Mouse (Mus musculus) bone marrow macrophage, adult 2 months (primary cell): ENCODE measurements around the gene Atp6v0d1. TPM values are rescaled to one million over a fixed set of nuclear protein-coding genes. Genes with fewer than 3 reads are reported as not detected.
A peak's percentile ranks its signal among the peaks of the same experiment; 100 is the strongest.

Experiments used
- H3K27ac ChIP-seq: 2 replicates; pipeline ENCODE4 v1.5.1; 2012; ENCODE audit warnings: low read depth, low read length; ENCODE audit not compliant: insufficient read depth
- H3K4me1 ChIP-seq: 2 replicates; pipeline ENCODE4 v1.6.1; 2012; ENCODE audit warnings: low read length; ENCODE audit not compliant: control insufficient read depth, insufficient read depth
- H3K4me3 ChIP-seq: 2 replicates; pipeline ENCODE4 v1.5.1; 2012; ENCODE audit warnings: mild to moderate bottlenecking, low read length, moderate library complexity; ENCODE audit not compliant: insufficient read depth
- CTCF ChIP-seq: IDR thresholded peaks from 2 replicates; pipeline ENCODE4 v1.5.1; 2012; ENCODE audit warnings: low read depth, mild to moderate bottlenecking, low read length, moderate library complexity
- POLR2A ChIP-seq: IDR thresholded peaks from 2 replicates; pipeline ENCODE4 v1.6.1; 2012; ENCODE audit warnings: mild to moderate bottlenecking, low read depth, low read length, borderline replicate concordance
- polyA plus RNA-seq: library from polyadenylated mRNA; stranded (reverse); fragments of >200 nt; gene quantifications from 2 replicates; pipeline ENCODE4 v1.2.4, GENCODE M21; 2012; ENCODE audit not compliant: missing spikeins, insufficient read depth, insufficient read length

Gene Atp6v0d1
- polyA plus RNA-seq = 177 and 186 TPM in 2 replicates

GRCm38 (mm10) chr8:105565952-105566702 is at the start of gene Atp6v0d1:
Gene Atp6v0d1 (minus strand): TSS chr8:105566047.
- Histone ChIP-seq H3K4me1 (peaks cover 24% of the 10 kb centered on the region), H3K27ac (peak within 1 kb of the TSS; percentile 87), H3K4me3 (peak within 1 kb of the TSS; percentile 80)
- TF ChIP-seq POLR2A = 0 out of 2 replicates have a peak, but pooled peaks have one; percentile 18
- no peak; the same call in 1 of the 2 replicates for TF ChIP-seq CTCF

- TF ChIP-seq CTCF (no peak), POLR2A (no peak)
- Histone ChIP-seq H3K4me3 (peak overlapping the region; percentile 33), H3K4me1 (peaks cover 10% of the 10 kb centered on the region), H3K27ac (no peak overlapping the region)
These were observed 48.1 kb upstream of the Atp6v0d1 start for GRCm38 (mm10) chr8:105613830-105614511.

GRCm38 (mm10) chr8:105613037-105613436 is 47.2 kb upstream of the Atp6v0d1 start:
- Histone ChIP-seq H3K4me1 (peaks cover 16% of the 10 kb centered on the region), H3K27ac (no peak overlapping the region), H3K4me3 (no peak overlapping the region)
- TF ChIP-seq POLR2A (no peak), CTCF (no peak)

GRCm38 (mm10) chr8:105611836-105612235 is 46.0 kb upstream of the Atp6v0d1 start:
- peaks cover 26% of the 10 kb centered on the region for H3K4me1 ChIP-seq

GRCm38 (mm10) chr8:105609771-105610170 is 43.9 kb upstream of the Atp6v0d1 start:
- no peak for TF ChIP-seq CTCF
- TF ChIP-seq POLR2A = no peak
- Histone ChIP-seq H3K4me3 (no peak overlapping the region), H3K4me1 (peaks cover 29% of the 10 kb centered on the region), H3K27ac (no peak overlapping the region)

More at GRCm38 (mm10) chr8:105611836-105612235, 46.0 kb upstream of the Atp6v0d1 start:
- no peak for TF ChIP-seq CTCF
- no peak for TF ChIP-seq POLR2A
- Histone ChIP-seq H3K27ac (no peak overlapping the region), H3K4me3 (no peak overlapping the region)

- TF ChIP-seq POLR2A (no peak), CTCF (no peak)
- Histone ChIP-seq H3K27ac (no peak overlapping the region), H3K4me1 (peaks cover 30% of the 10 kb centered on the region), H3K4me3 (no peak overlapping the region)
These were observed 43.5 kb upstream of the Atp6v0d1 start for GRCm38 (mm10) chr8:105609355-105609754.

- H3K4me3 ChIP-seq = no peak overlapping the region
- TF ChIP-seq CTCF = peak; percentile 70
- no peak for TF ChIP-seq POLR2A
- H3K4me1 ChIP-seq = peaks cover 32% of the 10 kb centered on the region
- H3K27ac ChIP-seq = peak overlapping the region; percentile 43; the same call in 1 of the 2 replicates
These were observed 41.8 kb upstream of the Atp6v0d1 start for GRCm38 (mm10) chr8:105607684-105608083.

GRCm38 (mm10) chr8:105607062-105607461 is 41.2 kb upstream of the Atp6v0d1 start:
- Histone ChIP-seq H3K4me3 (peak overlapping the region; percentile 82), H3K27ac (no peak overlapping the region), H3K4me1 (peaks cover 32% of the 10 kb centered on the region)
- TF ChIP-seq POLR2A (no peak), CTCF (no peak)

GRCm38 (mm10) chr8:105606189-105607023 is 40.6 kb upstream of the Atp6v0d1 start:
- Histone ChIP-seq H3K27ac (peak overlapping the region; percentile 10; the same call in 1 of the 2 replicates), H3K4me1 (peaks cover 32% of the 10 kb centered on the region), H3K4me3 (peak overlapping the region; percentile 82)
- TF ChIP-seq POLR2A (no peak), CTCF (no peak)

GRCm38 (mm10) chr8:105605491-105606188 is 39.8 kb upstream of the Atp6v0d1 start:
- peak overlapping the region; percentile 39; the same call in 1 of the 2 replicates for H3K27ac ChIP-seq
- no peak for TF ChIP-seq CTCF
- no peak for TF ChIP-seq POLR2A
- peak overlapping the region; percentile 82 for H3K4me3 ChIP-seq
- peaks cover 32% of the 10 kb centered on the region for H3K4me1 ChIP-seq
